Mouse (Mus musculus) liver, postnatal 0 days (tissue): ENCODE measurements at regions not wholly inside any gene's neighbourhood (a gene's known extent, or its start where the extent isn't known, plus 50 kb on each side); places are given as distances from the start of the nearest gene placed in this dataset.

Experiments used
- CTCF ChIP-seq: sonication (generic); IDR thresholded peaks from 2 replicates; pipeline ENCODE4 v1.5.1; 2016; ENCODE audit warnings: antibody characterized with exemption, low read depth
- EP300 ChIP-seq: IDR thresholded peaks from 2 replicates; pipeline ENCODE4 v1.6.1; 2016; ENCODE audit warnings: antibody characterized with exemption, low read depth, mild to moderate bottlenecking

GRCm38 (mm10) chr8:128561016-128561415, 124.4 kb upstream of the Itgb1 start:
- TF ChIP-seq CTCF (no peak), EP300 (no peak)
